Mouse (Mus musculus) erythroblast, embryonic 14.5 days (primary cell): ENCODE results near the gene Smc2. TPM values are rescaled to one million over a fixed set of nuclear protein-coding genes. Genes with fewer than 3 reads are reported as not detected.
A peak's percentile ranks its signal among the peaks of the same experiment; 100 is the strongest.
"Not testable (repeated sequence)": the region's sequence is repeated elsewhere in the genome, so short reads cannot be mapped to it uniquely, and the experiment has no call there.

Experiments used
- H3K27me3 ChIP-seq: 2 replicates; pipeline ENCODE4 v1.6.1; 2012; ENCODE audit warnings: inconsistent platforms; ENCODE audit not compliant: control insufficient read depth
- H3K36me3 ChIP-seq: 2 replicates; pipeline ENCODE4 v1.6.1; 2012; ENCODE audit warnings: mild to moderate bottlenecking, inconsistent platforms; ENCODE audit not compliant: control insufficient read depth
- H3K4me1 ChIP-seq: 2 replicates; pipeline ENCODE4 v1.6.1; 2012; ENCODE audit warnings: inconsistent platforms; ENCODE audit not compliant: control insufficient read depth
- H3K4me3 ChIP-seq: replicated peaks from 2 replicates; pipeline ENCODE3; 2012; ENCODE audit warnings: moderate library complexity, mild to moderate bottlenecking, inconsistent platforms
- H3K9me3 ChIP-seq: 2 replicates; pipeline ENCODE4 v1.6.1; 2012; ENCODE audit warnings: low read length, inconsistent platforms, mixed read lengths; ENCODE audit not compliant: control insufficient read depth
- GATA1 ChIP-seq: IDR thresholded peaks from 2 replicates; pipeline ENCODE4 v1.6.1; 2012; ENCODE audit warnings: low read length, inconsistent platforms, mixed read lengths
- TAL1 ChIP-seq: IDR thresholded peaks from 3 replicates; pipeline ENCODE4 v1.6.1; 2012; ENCODE audit warnings: low read length, inconsistent platforms, mixed read lengths
- polyA plus RNA-seq: library from polyadenylated mRNA; stranded (reverse); fragments of >175 nt; gene quantifications from 2 replicates; pipeline ENCODE4 v1.2.3, GENCODE M21; 2012

Smc2 gene
- polyA plus RNA-seq = 1.2 and 2.2 TPM in 2 replicates

DNA sequence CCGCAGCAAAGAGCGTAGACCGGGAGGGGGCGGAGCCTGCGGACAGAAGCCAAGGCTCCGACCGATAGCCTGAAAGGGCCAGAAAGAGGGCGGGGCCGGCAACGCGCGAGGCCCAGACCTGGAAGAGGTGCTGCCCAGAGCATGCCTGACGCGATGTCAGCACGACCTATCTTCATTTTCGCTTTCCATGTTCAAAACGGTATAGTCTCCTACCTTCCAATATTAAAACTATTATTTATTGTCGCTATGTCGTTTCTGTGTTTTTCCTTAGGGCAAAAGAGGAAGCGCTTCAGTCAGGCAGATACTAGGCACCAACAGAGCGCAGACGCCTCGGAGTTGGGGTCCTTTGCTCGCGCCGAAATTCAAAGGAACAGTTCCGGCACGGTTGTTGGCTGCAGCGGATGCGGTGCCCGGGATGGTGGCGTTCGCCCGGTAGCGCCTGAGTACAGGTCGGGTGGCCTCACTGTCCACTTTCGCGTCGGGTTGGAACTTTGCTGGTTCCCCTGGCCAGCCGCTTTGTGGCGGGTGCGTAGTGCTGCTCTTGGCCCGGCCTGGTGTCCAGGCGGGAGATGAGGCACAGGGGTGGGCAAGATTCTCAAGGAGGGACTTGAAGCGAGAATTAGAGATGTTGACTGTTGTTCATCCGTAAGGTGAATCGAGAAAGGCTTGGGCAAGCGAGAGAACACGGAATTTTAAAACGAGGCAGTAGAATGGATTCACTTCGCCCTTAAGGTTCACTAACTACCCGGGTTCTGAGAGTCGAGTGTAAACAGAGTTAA is at the start of gene Smc2:
Gene Smc2 (plus strand): TSS at position 358 of the 779 bp plus-strand sequence.
- Histone ChIP-seq H3K27me3 (no peaks in the 10 kb centered on the region), H3K9me3 (no peaks in the 10 kb centered on the region), H3K4me3 (peak within 1 kb of the TSS; percentile 89), H3K36me3 (peaks cover 37% of the 10 kb centered on the region), H3K4me1 (peaks cover 11% of the 10 kb centered on the region)
- TF ChIP-seq TAL1 (no peak), GATA1 (no peak)

DNA sequence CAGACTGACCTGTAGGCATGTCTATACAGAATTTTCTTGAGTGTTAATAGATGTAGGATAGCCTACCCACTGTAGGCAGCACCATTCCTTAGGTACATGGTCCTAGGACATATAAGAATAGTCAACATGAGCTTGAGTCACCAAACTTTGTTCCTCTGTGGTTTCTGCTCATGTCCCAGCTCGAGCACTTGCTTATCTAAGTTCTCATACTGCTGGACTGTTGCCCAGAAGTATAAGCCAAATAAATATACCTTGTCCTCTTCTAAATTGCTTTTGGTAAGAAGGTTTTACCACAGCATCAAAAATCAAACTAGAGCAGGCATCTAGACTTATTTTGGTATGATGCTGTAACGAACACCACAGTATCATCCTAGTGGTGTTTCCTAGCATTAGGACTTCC is 27.5 kb upstream of the Smc2 start:
- no peaks in the 10 kb centered on the region for H3K9me3 ChIP-seq
- TF ChIP-seq GATA1 (no peak), TAL1 (no peak)
- H3K27me3 ChIP-seq = no peaks in the 10 kb centered on the region
- no peaks in the 10 kb centered on the region for H3K4me1 ChIP-seq
- H3K36me3 ChIP-seq = no peaks in the 10 kb centered on the region
- no peak overlapping the region for H3K4me3 ChIP-seq

DNA sequence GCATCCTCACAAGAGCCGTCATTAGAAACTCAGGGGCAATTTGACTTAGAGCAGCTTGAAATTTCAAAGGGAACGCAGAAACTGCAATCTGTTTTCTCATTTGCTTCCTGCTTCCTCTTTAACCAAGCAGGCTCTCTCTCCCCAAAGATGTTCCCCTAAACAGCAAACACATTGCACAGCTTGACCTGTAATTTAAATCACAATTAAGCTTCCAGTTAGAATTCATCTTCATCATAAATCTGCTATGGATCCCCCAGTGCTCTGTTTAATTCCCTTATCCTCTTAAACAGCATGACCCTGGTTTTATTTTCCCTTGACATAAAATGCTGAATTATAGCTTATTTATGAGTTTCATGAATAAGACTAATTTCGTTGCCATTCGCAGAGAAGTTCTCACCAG is 15.4 kb upstream of the Smc2 start:
- Histone ChIP-seq H3K27me3 (no peaks in the 10 kb centered on the region), H3K4me1 (peaks cover 7% of the 10 kb centered on the region), H3K9me3 (no peaks in the 10 kb centered on the region), H3K4me3 (no peak overlapping the region), H3K36me3 (no peaks in the 10 kb centered on the region)
- TF ChIP-seq GATA1 (no peak), TAL1 (no peak)

DNA sequence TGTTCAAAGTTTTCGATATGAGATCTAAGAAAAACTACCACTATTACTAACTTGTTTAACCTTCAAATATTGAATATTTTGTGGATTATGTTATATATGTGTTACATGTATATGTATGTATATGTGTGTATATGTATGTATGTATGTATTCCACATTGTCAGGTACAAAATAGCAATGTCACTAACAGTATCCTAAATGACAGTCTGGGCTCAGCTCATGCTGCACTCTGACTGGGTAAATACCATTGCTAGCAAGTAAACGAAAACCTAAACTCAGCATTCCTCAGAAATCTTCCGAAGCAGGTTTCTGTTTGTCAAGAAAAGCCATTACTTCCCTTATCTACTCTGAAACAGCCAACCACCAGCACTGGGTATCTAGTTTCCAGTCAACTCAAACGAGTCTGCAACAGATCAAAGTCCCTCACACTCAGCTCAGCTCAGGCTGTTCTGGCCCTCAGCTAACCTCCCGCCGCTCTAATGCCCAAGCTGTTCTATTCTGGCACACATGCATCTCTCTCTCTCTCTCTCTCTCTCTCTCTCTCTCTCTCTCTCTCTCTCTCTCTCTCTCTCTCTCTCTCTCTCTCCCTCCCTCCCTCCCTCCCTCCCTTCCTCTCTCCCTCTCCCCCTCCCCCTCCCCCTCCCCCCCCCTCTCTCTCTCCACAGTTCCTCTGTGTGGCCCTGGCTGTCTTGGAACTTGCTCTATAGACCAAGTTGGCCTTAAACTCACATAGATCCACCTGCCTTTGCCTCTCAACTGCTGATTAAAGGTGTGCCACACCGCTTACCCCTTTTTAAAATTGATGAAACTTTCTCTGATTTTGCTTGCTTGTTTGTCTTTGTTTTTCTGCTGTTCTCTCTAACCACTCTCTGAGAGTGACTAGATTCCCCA is 9.5 kb upstream of the Smc2 start:
- no peaks in the 10 kb centered on the region for H3K27me3 ChIP-seq
- no peaks in the 10 kb centered on the region for H3K9me3 ChIP-seq
- peaks cover 36% of the 10 kb centered on the region for H3K4me1 ChIP-seq
- no peaks in the 10 kb centered on the region for H3K36me3 ChIP-seq
- TF ChIP-seq GATA1 (0 out of 2 replicates have a peak, but pooled peaks have one; percentile 19), TAL1 (peak; percentile 43; the same call in 2 of the 3 replicates)
- H3K4me3 ChIP-seq = peak overlapping the region; percentile 45

DNA sequence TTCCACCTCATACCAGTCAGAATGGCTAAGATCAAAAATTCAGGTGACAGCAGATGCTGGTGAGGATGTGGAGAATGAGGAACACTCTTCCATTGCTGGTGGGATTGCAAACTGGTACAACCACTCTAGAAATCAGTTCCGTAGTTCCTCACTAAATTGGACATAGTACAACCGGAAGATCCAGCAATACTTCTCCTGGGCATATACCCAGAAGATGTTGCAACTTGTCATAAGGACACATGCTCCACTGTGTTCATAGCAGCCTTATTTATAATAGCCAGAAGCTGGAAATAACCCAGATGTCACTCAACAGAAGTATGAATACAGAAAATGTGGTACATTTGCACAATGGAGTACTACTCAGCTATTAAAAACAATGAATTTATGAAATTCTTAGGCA is 3.5 kb upstream of the Smc2 start:
- not testable (repeated sequence) for H3K36me3 ChIP-seq, H3K4me3 ChIP-seq, H3K27me3 ChIP-seq, H3K9me3 ChIP-seq
- H3K4me1 ChIP-seq = peaks cover 20% of the 10 kb centered on the region

DNA sequence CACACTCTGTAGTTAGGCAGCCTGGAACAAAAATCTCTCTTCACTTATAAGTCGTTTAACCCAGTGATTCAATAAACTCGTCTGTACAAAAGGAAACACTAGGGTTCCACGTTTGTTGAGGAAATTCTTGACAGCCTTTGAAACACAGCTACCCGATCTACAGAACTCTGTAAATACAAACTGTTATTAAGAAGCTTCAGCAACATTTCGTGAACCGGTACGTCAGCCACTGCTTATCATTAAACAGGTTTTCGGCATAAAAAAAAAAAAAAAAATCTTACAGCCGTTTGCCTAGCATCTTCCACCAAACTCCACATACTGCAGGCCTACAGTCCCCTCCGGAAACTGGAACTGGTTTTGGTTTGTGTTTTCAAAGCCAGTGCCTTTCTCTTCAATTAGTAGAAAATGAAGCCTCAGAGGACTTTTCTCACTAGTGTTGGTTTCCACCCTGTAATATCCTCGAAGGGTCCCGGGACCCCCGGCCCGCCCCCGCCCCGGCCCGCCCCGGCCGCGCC is 615 bp upstream of the Smc2 start:
- Histone ChIP-seq H3K27me3 (no peaks in the 10 kb centered on the region), H3K36me3 (peaks cover 31% of the 10 kb centered on the region), H3K9me3 (no peaks in the 10 kb centered on the region), H3K4me3 (peak overlapping the region; percentile 89), H3K4me1 (peaks cover 11% of the 10 kb centered on the region)
- no peak for TF ChIP-seq GATA1
- no peak for TF ChIP-seq TAL1

DNA sequence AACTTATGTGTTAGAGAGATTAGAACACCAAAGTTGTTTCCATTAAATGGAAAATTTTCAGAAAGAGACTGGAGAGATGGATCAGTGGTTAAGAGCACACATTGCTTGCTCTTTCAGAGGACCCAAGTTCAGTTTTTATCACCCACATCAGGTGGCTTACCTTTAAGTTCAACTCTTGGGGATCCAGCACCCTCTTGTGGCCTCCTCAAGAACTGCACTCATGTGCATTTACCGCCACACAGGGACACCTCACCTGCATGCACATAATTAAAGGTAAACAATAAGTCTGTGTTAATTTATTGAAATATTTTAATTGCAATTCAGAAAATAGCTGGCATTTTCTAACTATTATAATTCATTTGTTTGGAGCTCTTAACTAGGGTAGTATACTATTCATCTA is 20.7 kb downstream of the Smc2 start:
- H3K9me3 ChIP-seq = peaks cover 3% of the 10 kb centered on the region; the same call in 1 of the 2 replicates
- no peaks in the 10 kb centered on the region for H3K27me3 ChIP-seq
- H3K4me1 ChIP-seq = no peaks in the 10 kb centered on the region
- TF ChIP-seq GATA1 (no peak), TAL1 (no peak)
- H3K36me3 ChIP-seq = peaks cover 100% of the 10 kb centered on the region
- H3K4me3 ChIP-seq = no peak overlapping the region

DNA sequence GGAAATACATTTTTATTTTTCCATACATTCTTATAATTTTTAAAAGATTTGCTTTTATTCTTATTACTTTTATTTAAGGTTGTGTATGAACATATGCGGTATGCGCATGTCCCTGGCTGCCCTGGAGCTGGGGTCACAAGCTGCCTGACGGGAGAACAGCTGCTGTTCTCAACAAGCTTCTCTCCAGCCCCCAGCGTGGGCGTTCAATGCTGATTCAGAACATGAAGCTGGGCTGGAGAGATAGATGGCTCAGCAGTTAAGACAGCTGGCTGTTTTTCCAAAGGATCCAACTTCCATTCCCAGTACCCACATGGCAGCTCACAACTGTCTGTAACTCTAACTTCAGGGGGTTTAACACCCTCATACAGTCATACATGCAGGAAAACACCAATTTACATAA is 22.3 kb downstream of the Smc2 start:
- Histone ChIP-seq H3K4me3 (no peak overlapping the region), H3K4me1 (no peaks in the 10 kb centered on the region), H3K27me3 (no peaks in the 10 kb centered on the region), H3K36me3 (peaks cover 100% of the 10 kb centered on the region), H3K9me3 (peaks cover 3% of the 10 kb centered on the region; the same call in 1 of the 2 replicates)
- no peak for TF ChIP-seq TAL1
- TF ChIP-seq GATA1 = no peak

DNA sequence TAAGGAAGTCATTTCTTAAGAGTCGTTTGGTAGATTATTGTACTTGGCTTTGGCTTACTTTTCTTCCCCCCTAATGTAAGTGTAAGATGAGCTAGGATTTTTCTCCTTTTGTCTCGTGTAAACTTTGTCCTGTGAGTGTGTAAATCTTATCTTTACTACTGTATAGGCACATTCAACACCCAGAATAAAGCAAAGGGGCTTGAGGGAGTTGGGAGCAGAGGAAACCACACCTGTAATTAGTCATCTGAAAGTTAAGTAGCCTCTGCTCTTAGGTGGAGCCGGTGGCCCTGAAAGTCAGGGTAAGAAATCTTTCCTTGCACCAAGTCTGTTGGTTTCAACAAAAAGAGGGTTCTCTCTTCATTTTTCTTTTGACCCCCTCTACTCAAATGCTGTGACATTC is 34.4 kb downstream of the Smc2 start:
- Histone ChIP-seq H3K36me3 (peaks cover 100% of the 10 kb centered on the region), H3K4me3 (no peak overlapping the region)
- TF ChIP-seq GATA1 = no peak
- no peak for TF ChIP-seq TAL1

More for the DNA sequence above, 34.4 kb downstream of the Smc2 start:
- H3K4me1 ChIP-seq = no peaks in the 10 kb centered on the region
- no peaks in the 10 kb centered on the region for H3K9me3 ChIP-seq
- no peaks in the 10 kb centered on the region for H3K27me3 ChIP-seq
